Mouse (Mus musculus): ENCODE results near the gene Mreg.

Gene Mreg

GRCm38 (mm10) chr1:72191449-72191848 is 20.7 kb downstream of the Mreg start:
- DNase-seq: peak; percentile 17 to 20

- no peak for DNase-seq
Measured at GRCm38 (mm10) chr1:72188142-72188738, 23.9 kb downstream of the Mreg start.

GRCm38 (mm10) chr1:72187486-72187885 is 24.6 kb downstream of the Mreg start:
- DNase-seq: no peak

- DNase-seq: no peak
Measured at GRCm38 (mm10) chr1:72186151-72186550, 26.0 kb downstream of the Mreg start.

- no peak for DNase-seq
Measured at GRCm38 (mm10) chr1:72183554-72183953, 28.6 kb downstream of the Mreg start.

GRCm38 (mm10) chr1:72182930-72183499 is 29.1 kb downstream of the Mreg start:
- DNase-seq: peak in 1 of 2 experiments; percentile 20

GRCm38 (mm10) chr1:72179947-72180346 is 32.2 kb downstream of the Mreg start:
- no peak for DNase-seq

- no peak for DNase-seq
Measured at GRCm38 (mm10) chr1:72176239-72176638, 35.9 kb downstream of the Mreg start.

- DNase-seq: no peak
Measured at GRCm38 (mm10) chr1:72174183-72174582, 37.9 kb downstream of the Mreg start.

- no peak for DNase-seq
Measured at GRCm38 (mm10) chr1:72173402-72174051, 38.6 kb downstream of the Mreg start.

GRCm38 (mm10) chr1:72172788-72173187 is 39.3 kb downstream of the Mreg start:
- DNase-seq: no peak

GRCm38 (mm10) chr1:72171001-72171860 is 40.9 kb downstream of the Mreg start:
- peak; percentile 38 to 45 for DNase-seq

GRCm38 (mm10) chr1:72167024-72167423 is 45.1 kb downstream of the Mreg start:
- DNase-seq: no peak

- no peak for DNase-seq
Measured at GRCm38 (mm10) chr1:72166468-72166814, 45.7 kb downstream of the Mreg start.

GRCm38 (mm10) chr1:72165723-72166467 is 46.2 kb downstream of the Mreg start:
- no peak for DNase-seq

- no peak for DNase-seq
Measured at GRCm38 (mm10) chr1:72160321-72160720, 51.8 kb downstream of the Mreg start.

GRCm38 (mm10) chr1:72145041-72145440 is 67.1 kb downstream of the Mreg start:
- DNase-seq: no peak

- no peak for DNase-seq
Measured at GRCm38 (mm10) chr1:72144426-72144825, 67.7 kb downstream of the Mreg start.

GRCm38 (mm10) chr1:72141893-72142480 is 70.1 kb downstream of the Mreg start:
- peak; percentile 38 to 51 for DNase-seq

- no peak for DNase-seq
Measured at GRCm38 (mm10) chr1:72136101-72136500, 76.0 kb downstream of the Mreg start.

- no peak for DNase-seq
Measured at GRCm38 (mm10) chr1:72134534-72134933, 77.6 kb downstream of the Mreg start.
